Mouse (Mus musculus): ENCODE data around the gene Myh11.
"Not testable (repeated sequence)": the region's sequence is repeated elsewhere in the genome, so short reads cannot be mapped to it uniquely, and the experiment has no call there.

The Myh11 gene

GRCm38 (mm10) chr16:14162988-14163416 lies 128.2 kb downstream of the Myh11 start, which contains the start of the genes Nde1 and Marf1:
Gene Nde1 (plus strand): TSS chr16:14163275.
Gene Marf1 (minus strand): TSS chr16:14163351.
- DNase-seq (ENCODE audit: low spot score), result peak; percentile 88

- no peak for DNase-seq (ENCODE audit: low spot score)
Observed at GRCm38 (mm10) chr16:14160941-14161340, 130.2 kb downstream of the Myh11 start.

GRCm38 (mm10) chr16:14159746-14160131 lies 131.4 kb downstream of the Myh11 start:
- DNase-seq (ENCODE audit: low spot score), result peak; percentile 53

DNA sequence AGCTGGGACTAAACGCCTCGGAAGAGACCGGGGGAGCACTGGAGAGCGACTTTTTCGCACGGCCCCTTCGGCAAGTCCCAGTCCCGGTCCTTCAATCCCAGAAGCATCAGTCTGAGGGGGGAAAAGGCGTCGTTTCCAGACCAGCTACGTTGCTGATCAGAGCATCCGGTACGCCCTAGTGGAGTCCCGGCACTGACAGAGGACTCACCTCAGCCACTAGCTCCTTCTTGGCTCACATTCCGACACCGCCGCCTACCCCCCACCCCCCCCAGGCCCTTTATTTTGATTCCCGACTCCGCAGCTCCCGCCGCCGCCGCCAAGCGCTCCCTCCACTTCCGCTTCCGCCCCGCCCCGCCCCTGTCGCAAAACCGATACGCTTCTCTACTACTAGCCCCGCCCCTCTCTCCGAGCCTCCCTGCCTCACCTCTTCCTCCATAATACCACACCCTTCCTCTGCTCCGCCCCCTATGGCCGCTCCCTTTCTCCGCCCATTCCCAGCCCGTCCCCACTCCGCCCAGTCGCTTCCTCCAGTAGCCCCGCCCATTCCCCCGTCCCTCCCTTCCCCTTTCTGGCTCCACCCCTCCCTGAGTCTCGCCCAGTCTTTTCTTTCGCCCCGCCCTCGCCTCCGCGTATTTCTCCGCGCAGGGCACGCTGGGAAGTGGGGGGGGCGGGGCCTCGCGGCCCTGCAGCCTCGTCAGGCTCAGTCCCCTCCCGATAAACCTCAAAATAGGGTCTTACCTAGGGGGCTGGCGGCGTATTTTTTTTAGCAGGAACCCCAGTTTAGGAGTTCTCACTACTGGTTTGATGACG lies 132.0 kb downstream of the Myh11 start:
- DNase-seq (ENCODE audit: low spot score), result peak; percentile 98

- no peak for DNase-seq (ENCODE audit: low spot score)
Observed at GRCm38 (mm10) chr16:14158536-14158935, 132.6 kb downstream of the Myh11 start.

- DNase-seq (ENCODE audit: low spot score), result no peak
Observed at GRCm38 (mm10) chr16:14156312-14156711, 134.9 kb downstream of the Myh11 start.

GRCm38 (mm10) chr16:14155638-14156037 lies 135.5 kb downstream of the Myh11 start:
- DNase-seq (ENCODE audit: low spot score), result not testable (repeated sequence)

DNA sequence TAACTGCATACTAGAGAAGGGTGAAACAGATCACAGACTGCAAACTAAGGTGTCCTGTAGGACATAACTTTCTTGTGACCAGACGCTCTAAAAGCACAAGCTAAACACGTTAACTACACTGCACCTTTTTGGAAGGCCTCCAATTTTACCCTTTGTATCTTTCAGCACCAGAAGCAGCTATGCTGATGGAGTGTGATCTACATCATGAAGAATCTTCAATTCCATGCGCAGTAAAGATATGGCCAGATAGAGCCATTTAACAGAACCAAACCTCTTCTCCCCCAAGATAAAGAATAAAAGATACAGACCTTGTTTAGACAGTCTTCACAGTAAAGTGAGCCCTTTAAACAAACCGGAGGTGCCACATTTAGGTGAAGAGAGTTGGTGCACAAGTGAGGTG lies 139.5 kb downstream of the Myh11 start:
- no peak for DNase-seq (ENCODE audit: low spot score)

DNA sequence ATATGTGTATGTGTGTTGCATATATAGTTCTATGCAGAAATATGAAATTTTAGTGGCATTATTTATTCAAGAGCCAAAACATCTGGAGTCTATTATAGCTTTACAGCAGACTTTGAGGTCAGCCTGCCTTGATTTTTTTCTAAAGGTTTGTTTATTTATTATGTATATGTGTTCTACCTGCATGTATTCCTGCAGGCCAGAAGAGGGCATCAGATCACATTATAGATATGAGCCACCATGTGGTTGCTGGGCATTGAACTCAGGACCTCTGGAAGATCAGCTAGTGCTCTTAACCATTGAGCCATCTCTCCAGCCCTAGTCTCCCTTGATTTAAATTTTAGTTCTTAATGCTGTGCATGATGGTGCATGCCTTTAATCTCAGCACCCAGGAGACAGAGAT lies 143.5 kb downstream of the Myh11 start:
- DNase-seq (ENCODE audit: low spot score), result no peak
